ENCODE assay signal across 8 mouse cellular contexts in genomic region chr5:115010577-115011216, GRCm38 (mm10). TPM values are rescaled to one million over a fixed set of nuclear protein-coding genes. Genes with fewer than 3 reads are reported as not detected.
DNase-seq lines count a peak whose midpoint lies in the region; ATAC-seq and TF ChIP-seq lines count a peak whose summit lies in the region.

Gene Sppl3, plus strand, starts transcription at chr5:115011137.

- peak; percentile 99 for TF ChIP-seq POLR2A in brain, embryonic 14.5 days (IDR thresholded peaks at IDR 0.05; ENCODE audit: borderline replicate concordance, extremely low read depth, insufficient read depth, insufficient read length, poor library complexity, severe bottlenecking)

- peak within 1 kb of the TSS; percentile 70 for H3K4me3 ChIP-seq in C2C12 (ENCODE audit: insufficient read depth, poor library complexity, severe bottlenecking)
- H3K4me3 ChIP-seq in erythroblast, embryonic 14.5 days (replicated peaks) = peak within 1 kb of the TSS; percentile 90
- H3K4me3 ChIP-seq in heart, embryonic 12.5 days = peak within 1 kb of the TSS; percentile 98
- peak within 1 kb of the TSS; percentile 91 for H3K4me3 ChIP-seq in kidney, postnatal 0 days (replicated peaks; ENCODE audit: low read depth, low read length)
- peak within 1 kb of the TSS; percentile 100 for H3K4me3 ChIP-seq in liver, embryonic 11.5 days (ENCODE audit: low read depth, low read length)
- peak within 1 kb of the TSS; percentile 97 for H3K4me3 ChIP-seq in stomach, embryonic 14.5 days (ENCODE audit: low read depth, low read length)

- DNase-seq in brain, embryonic 14.5 days (ENCODE audit: low read depth) = peak; percentile 96
- DNase-seq in kidney, postnatal 0 days (ENCODE audit: low spot score) = peak; percentile 94
- DNase-seq in liver, embryonic 11.5 days (ENCODE audit: low spot score) = peak; percentile 96
- DNase-seq in naive thymus-derived CD4-positive, alpha-beta T cell, adult 2 months (ENCODE audit: low read depth) = peak; percentile 97

- ATAC-seq in heart, embryonic 12.5 days (ENCODE audit: insufficient number of reproducible peaks, low FRiP score) = peak; percentile 92
- peak; percentile 91 for ATAC-seq in kidney, postnatal 0 days (replicated peaks; ENCODE audit: low FRiP score, low read depth)
- peak; percentile 88 for ATAC-seq in liver, embryonic 11.5 days (replicated peaks; ENCODE audit: low FRiP score)
- peak; percentile 87 for ATAC-seq in stomach, embryonic 14.5 days (ENCODE audit: insufficient number of reproducible peaks, insufficient read depth, low FRiP score, low read depth)

- H3K79me2 ChIP-seq in C2C12 (ENCODE audit: control insufficient read depth, insufficient read depth) = peaks cover 46% of the 10 kb centered on the region

- TF ChIP-seq CTCF in C2C12 (IDR thresholded peaks at IDR 0.05; ENCODE audit: control insufficient read depth, insufficient read depth, insufficient read length) = peak; percentile 37
- TF ChIP-seq CTCF in brain, embryonic 14.5 days (IDR thresholded peaks at IDR 0.05; ENCODE audit: borderline replicate concordance, extremely low read depth, insufficient read depth, insufficient read length) = no peak
- no peak for TF ChIP-seq CTCF in kidney, postnatal 0 days (IDR thresholded peaks at IDR 0.05; ENCODE audit: low read depth)

- H3K27ac ChIP-seq in heart, embryonic 12.5 days (ENCODE audit: poor library complexity, severe bottlenecking) = peak within 1 kb of the TSS; percentile 90
- H3K27ac ChIP-seq in kidney, postnatal 0 days = peak within 1 kb of the TSS; percentile 95
- H3K27ac ChIP-seq in liver, embryonic 11.5 days (ENCODE audit: low read depth, low read length) = peak within 1 kb of the TSS; percentile 94
- H3K27ac ChIP-seq in stomach, embryonic 14.5 days (ENCODE audit: low read length) = peak within 1 kb of the TSS; percentile 84

- no peaks in the 10 kb centered on the region for H3K27me3 ChIP-seq in C2C12 (ENCODE audit: control insufficient read depth, insufficient read depth, insufficient read length)
- no peaks in the 10 kb centered on the region for H3K27me3 ChIP-seq in erythroblast, embryonic 14.5 days (ENCODE audit: control insufficient read depth)
- no peaks in the 10 kb centered on the region for H3K27me3 ChIP-seq in heart, embryonic 12.5 days (replicated peaks)
- no peaks in the 10 kb centered on the region for H3K27me3 ChIP-seq in kidney, postnatal 0 days (ENCODE audit: insufficient read depth, low read length)
- H3K27me3 ChIP-seq in liver, embryonic 11.5 days (replicated peaks; ENCODE audit: control insufficient read depth, insufficient read depth, low read length) = no peaks in the 10 kb centered on the region
- no peaks in the 10 kb centered on the region for H3K27me3 ChIP-seq in stomach, embryonic 14.5 days (ENCODE audit: control insufficient read depth, insufficient read depth, low read length)

- H3ac ChIP-seq in C2C12 (ENCODE audit: control insufficient read depth, insufficient read length, low read depth) = peak within 1 kb of the TSS; percentile 88

- H3K36me3 ChIP-seq in C2C12 (ENCODE audit: control insufficient read depth, insufficient read depth) = no peaks in the 10 kb centered on the region
- H3K36me3 ChIP-seq in erythroblast, embryonic 14.5 days (ENCODE audit: control insufficient read depth) = peaks cover 23% of the 10 kb centered on the region
- no peaks in the 10 kb centered on the region for H3K36me3 ChIP-seq in heart, embryonic 12.5 days
- no peaks in the 10 kb centered on the region for H3K36me3 ChIP-seq in kidney, postnatal 0 days (ENCODE audit: insufficient read depth, low read length)
- H3K36me3 ChIP-seq in liver, embryonic 11.5 days (ENCODE audit: control insufficient read depth, insufficient read depth, low read length) = no peaks in the 10 kb centered on the region
- H3K36me3 ChIP-seq in stomach, embryonic 14.5 days (ENCODE audit: control insufficient read depth, insufficient read depth, low read length) = no peaks in the 10 kb centered on the region

- peak within 1 kb of the TSS; percentile 94 for H3K4me2 ChIP-seq in heart, embryonic 12.5 days
- peak within 1 kb of the TSS; percentile 92 for H3K4me2 ChIP-seq in kidney, postnatal 0 days (ENCODE audit: low read length)
- peak within 1 kb of the TSS; percentile 89 for H3K4me2 ChIP-seq in liver, embryonic 11.5 days
- H3K4me2 ChIP-seq in stomach, embryonic 14.5 days (replicated peaks; ENCODE audit: low read depth, low read length) = peak within 1 kb of the TSS; percentile 97

- peaks cover 42% of the 10 kb centered on the region for H3K79me3 ChIP-seq in C2C12 (ENCODE audit: low read depth)

- peak within 1 kb of the TSS; percentile 100 for H3K9ac ChIP-seq in heart, embryonic 12.5 days
- H3K9ac ChIP-seq in kidney, postnatal 0 days (ENCODE audit: low read depth, low read length) = peak within 1 kb of the TSS; percentile 98
- peak within 1 kb of the TSS; percentile 99 for H3K9ac ChIP-seq in liver, embryonic 11.5 days (ENCODE audit: low read depth, low read length)
- H3K9ac ChIP-seq in stomach, embryonic 14.5 days (replicated peaks; ENCODE audit: low read depth, low read length) = peak within 1 kb of the TSS; percentile 97

- H3K9me3 ChIP-seq in erythroblast, embryonic 14.5 days (ENCODE audit: control insufficient read depth, low read length) = no peaks in the 10 kb centered on the region
- no peaks in the 10 kb centered on the region for H3K9me3 ChIP-seq in heart, embryonic 12.5 days (replicated peaks)
- H3K9me3 ChIP-seq in kidney, postnatal 0 days (replicated peaks; ENCODE audit: low read length) = no peaks in the 10 kb centered on the region
- no peaks in the 10 kb centered on the region for H3K9me3 ChIP-seq in liver, embryonic 11.5 days (ENCODE audit: control insufficient read depth, low read length)
- H3K9me3 ChIP-seq in stomach, embryonic 14.5 days (ENCODE audit: control insufficient read depth, low read depth, low read length) = no peaks in the 10 kb centered on the region

- H3K4me1 ChIP-seq in erythroblast, embryonic 14.5 days (ENCODE audit: control insufficient read depth) = peaks cover 67% of the 10 kb centered on the region
- peaks cover 40% of the 10 kb centered on the region for H3K4me1 ChIP-seq in heart, embryonic 12.5 days (replicated peaks)
- H3K4me1 ChIP-seq in kidney, postnatal 0 days (replicated peaks; ENCODE audit: insufficient read depth, low read length) = peaks cover 21% of the 10 kb centered on the region
- H3K4me1 ChIP-seq in liver, embryonic 11.5 days (replicated peaks; ENCODE audit: control insufficient read depth, insufficient read depth, low read length) = peaks cover 43% of the 10 kb centered on the region
- H3K4me1 ChIP-seq in stomach, embryonic 14.5 days (ENCODE audit: control insufficient read depth, insufficient read depth, low read length) = peaks cover 32% of the 10 kb centered on the region

- whole genome bisulfite sequencing in heart, embryonic 12.5 days = 1% methylated on average over 53 of the region's 65 CpGs
- WGBS in kidney, postnatal 0 days = 2% methylated on average over 56 of the region's 65 CpGs
- 2% methylated on average over 39 of the region's 65 CpGs for WGBS in liver, embryonic 11.5 days
- 1% methylated on average over 43 of the region's 65 CpGs for WGBS in stomach, embryonic 14.5 days

TF ChIP-seq in C2C12, 6 proteins besides CTCF, POLR2A, EP300 and RAD21:
- peak; percentile 97 for TF ChIP-seq USF1 (IDR thresholded peaks at IDR 0.05; ENCODE audit: low read depth)
- TF ChIP-seq MAX (IDR thresholded peaks at IDR 0.05) = peak; percentile 72
- no peak for TF ChIP-seq MYOG (IDR thresholded peaks at IDR 0.05; ENCODE audit: control insufficient read depth, extremely low read depth, insufficient read length)
TF ChIP-seq in C2C12: peak in this region for 2.

RNA-seq across cellular contexts. Expression of gene Sppl3, which starts in this region (rescaled TPM):
- 24.5 TPM for polyA plus RNA-seq in C2C12 (2012; fragmentation: generic; extraction: Trizol)
- polyA plus RNA-seq in brain, embryonic 14.5 days (2012; rRNA removed) = 129 TPM in 2 replicates
- polyA plus RNA-seq in erythroblast, embryonic 14.5 days (2012) = 4.4 and 4.6 TPM in 2 replicates
- 18.2 and 18.9 TPM in 2 replicates for polyA plus RNA-seq in heart, embryonic 12.5 days (2016; fragmentation: Nextera tagmentation; extraction: Ambion mirVana)
- 19.0 and 39.4 TPM in 2 replicates for polyA plus RNA-seq in kidney, postnatal 0 days (2015; fragmentation: Nextera tagmentation; extraction: Ambion mirVana)
- 14.8 and 17.6 TPM in 2 replicates for polyA plus RNA-seq in liver, embryonic 11.5 days (2014; fragmentation: Nextera tagmentation; extraction: Ambion mirVana)
- polyA plus RNA-seq in stomach, embryonic 14.5 days (2014; fragmentation: Nextera tagmentation; extraction: Ambion mirVana) = 27.6 and 27.7 TPM in 2 replicates

Comparison
In these comparisons a context has a peak if more than half of its experiments do, and no peak if none do; other contexts are left out.
1. Peak in every context shown above with its lines: DNase-seq, ATAC-seq, H3K4me3 ChIP-seq and H3K27ac ChIP-seq.